Mouse (Mus musculus): Measurements from ENCODE around the gene Celf3. TPM values are rescaled to one million over a fixed set of nuclear protein-coding genes. Genes with fewer than 3 reads are reported as not detected.

The Celf3 gene
- not detected in 2 replicates for total RNA-seq (2014; fragmentation: Nextera tagmentation)
- total RNA-seq (2017): not detected in 2 replicates

DNA sequence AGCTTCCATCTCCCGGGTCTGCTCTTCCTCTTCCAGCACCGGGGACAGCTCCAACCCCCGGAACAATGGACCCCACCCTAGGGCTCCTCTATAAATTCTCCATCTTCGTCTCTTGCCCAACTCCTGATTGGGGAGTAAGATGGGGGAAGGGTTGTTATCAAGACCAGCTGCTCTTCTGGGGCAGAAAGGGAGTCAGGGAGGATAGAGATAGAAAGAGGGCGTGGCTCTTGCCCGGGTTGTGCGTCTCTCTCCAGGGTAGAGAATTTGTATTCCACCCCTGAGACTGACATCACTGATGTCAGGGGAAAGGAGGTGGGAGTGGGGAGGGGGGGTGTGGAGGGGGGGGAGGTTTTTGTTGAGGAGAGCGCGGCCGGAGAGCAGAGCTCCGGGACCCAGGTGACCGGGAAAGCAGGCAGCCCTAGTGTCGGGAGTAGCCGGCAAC, at the start of gene Celf3:
TSS of gene Celf3 (plus strand) at position 315 of the 442 bp plus-strand sequence.
- ATAC-seq (replicated peaks; ENCODE audit: low FRiP score, low TSS enrichment, poor library complexity, severe bottlenecking): peak; percentile 80

DNA sequence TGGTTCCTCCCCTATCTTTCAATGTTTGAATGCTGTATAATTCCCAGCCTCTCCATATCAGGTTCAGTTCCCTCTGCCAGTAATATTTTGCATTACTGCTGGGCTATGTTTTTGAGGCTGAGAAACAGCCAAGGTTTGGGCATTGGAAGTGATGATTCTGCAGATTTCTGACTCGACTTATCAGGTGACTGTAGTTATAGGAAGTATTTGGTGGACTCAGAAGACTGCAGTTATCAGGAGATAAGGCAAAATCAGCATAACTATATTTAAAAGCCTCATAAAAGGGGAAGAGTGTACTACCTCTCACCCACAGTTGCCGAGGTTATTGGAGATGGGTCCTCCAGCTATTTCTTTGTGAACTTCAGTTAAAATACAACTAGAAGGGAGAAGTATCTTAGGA, 47.1 kb upstream of the Celf3 start:
- ATAC-seq (replicated peaks; ENCODE audit: low FRiP score, low TSS enrichment, poor library complexity, severe bottlenecking): no peak

DNA sequence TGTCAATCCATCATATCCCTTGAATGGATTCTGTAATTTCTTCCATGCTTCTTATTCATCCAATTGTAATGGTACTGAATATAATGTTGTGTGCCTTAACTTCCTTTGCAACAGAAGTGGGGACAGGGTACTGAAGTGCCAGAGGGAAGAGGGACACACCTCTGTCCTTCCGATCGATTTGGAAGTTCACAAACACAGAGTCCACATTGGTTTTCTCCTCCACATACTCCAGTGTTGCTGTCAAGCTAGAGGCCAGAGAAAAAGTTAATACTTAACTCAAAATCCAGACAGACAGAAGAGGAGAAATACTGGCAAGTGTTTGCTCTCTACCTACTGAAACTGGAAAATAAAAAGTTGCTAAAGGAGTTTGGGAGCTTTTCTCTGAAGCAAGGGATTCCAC, 43.8 kb upstream of the Celf3 start:
- no peak for ATAC-seq (replicated peaks; ENCODE audit: low FRiP score, low TSS enrichment, poor library complexity, severe bottlenecking)

DNA sequence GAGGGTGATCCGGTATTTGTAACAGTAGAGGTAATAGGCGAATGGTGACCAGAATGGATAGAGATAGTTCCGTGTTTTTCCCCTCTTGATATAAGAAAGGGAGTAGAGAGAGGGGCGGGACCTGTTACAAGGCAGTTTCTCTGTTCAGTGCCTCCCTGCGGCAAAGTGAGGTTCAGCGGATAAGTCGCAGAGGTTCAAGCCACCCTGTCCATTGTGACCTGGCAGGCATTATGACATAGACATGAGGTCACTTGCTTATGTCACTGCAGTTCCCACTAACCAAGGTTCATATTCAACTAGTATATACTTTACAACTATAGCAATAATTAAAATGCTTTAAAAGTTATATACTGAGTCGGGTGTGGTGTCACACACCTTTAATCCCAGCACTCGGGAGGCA, 41.7 kb upstream of the Celf3 start:
- no peak for ATAC-seq (replicated peaks; ENCODE audit: low FRiP score, low TSS enrichment, poor library complexity, severe bottlenecking)

DNA sequence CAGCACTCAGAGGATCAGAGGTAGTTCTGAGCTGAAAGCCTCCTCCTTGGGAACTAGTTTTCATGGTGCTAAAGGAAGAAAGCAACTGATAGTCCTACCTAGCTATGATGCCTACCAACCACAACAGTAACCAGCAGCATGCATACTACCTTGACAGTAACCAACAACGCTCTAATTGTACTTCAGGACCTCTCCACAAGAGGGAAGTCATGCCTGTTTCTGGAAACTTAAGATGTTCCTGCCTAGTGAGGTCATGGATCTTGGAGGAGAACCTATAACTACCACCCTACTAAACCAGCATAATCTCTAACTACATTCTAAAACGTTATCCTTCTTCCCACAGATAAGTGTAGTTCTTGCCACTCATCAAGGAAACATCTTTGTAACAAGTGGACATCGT, 36.9 kb upstream of the Celf3 start:
- peak; percentile 56 for ATAC-seq (replicated peaks; ENCODE audit: low FRiP score, low TSS enrichment, poor library complexity, severe bottlenecking)

DNA sequence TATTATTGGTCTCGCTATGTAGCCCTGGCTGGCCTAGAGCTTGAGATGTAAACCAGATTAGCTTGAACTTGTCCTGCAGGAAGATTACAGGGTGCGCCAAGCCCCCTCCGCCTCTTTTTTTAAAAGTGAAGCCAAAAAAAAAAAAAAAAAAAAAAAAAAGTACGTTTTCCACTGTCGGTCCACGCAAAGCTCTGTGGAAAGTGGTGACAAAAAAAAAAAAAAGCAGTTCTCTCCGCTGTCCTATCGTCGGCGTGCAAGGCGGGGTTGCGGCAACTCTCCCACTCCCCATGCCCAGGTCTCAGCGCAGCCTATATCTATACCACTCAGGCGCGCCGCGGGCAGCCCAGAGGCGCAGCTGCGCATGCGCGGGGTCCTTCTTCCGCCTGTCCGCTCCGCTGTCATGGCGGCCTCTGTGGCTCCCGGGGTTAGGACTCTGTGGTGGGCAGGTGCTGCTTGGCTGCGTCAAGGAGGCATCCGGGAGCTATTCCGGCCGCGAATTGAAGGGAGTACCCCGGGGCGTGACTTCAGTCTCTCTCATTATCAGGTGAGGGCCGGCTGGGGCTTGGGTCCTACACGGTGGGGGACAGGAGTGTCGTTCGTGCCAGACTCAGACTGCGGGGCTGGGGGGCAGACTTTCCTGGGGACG, 35.0 kb upstream of the Celf3 start, which contains the start of gene Mrpl9:
TSS of gene Mrpl9 (plus strand) at position 368 of the 646 bp plus-strand sequence.
- peak; percentile 96 for ATAC-seq (replicated peaks; ENCODE audit: low FRiP score, low TSS enrichment, poor library complexity, severe bottlenecking)

DNA sequence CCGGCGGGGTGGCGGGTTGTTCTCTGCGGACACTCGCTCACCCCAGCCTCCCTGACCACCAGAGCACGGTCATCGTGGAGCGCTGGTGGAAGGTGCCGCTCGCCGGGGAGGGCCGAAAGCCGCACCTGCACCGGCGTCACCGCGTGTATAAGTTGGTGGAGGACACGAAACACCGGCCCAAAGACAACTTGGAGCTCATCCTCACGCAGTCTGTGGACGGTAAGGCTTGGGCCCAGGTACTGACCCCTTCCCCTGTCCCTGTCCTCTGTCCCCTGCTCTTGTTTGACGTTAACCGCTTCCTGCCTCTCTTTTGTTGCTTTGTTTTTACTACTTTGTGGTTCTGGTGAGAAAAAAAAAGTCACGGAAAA, 34.5 kb upstream of the Celf3 start, which contains the start of gene Oaz3:
TSS of gene Oaz3 (minus strand) at position 319 of the 368 bp plus-strand sequence.
- ATAC-seq (replicated peaks; ENCODE audit: low FRiP score, low TSS enrichment, poor library complexity, severe bottlenecking): peak; percentile 31

DNA sequence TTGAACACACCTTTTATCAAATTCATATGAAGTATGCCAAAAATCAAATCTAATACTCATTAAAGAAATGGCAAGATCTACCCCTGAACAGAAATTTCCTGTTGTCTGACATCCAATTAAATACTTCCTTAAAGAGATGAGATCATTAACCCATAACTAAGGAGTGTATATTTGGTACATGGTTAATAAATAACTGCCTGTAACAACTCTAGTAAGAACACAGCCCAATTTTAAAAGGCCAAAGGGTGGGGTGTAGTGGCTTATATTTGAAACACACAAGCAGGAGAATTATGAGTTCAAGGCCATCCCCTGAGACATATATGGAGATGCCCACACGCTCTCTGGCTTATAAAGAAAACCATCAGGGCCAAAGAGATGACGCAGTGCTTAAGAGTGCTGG, 28.7 kb upstream of the Celf3 start:
- ATAC-seq (replicated peaks; ENCODE audit: low FRiP score, low TSS enrichment, poor library complexity, severe bottlenecking): no peak

DNA sequence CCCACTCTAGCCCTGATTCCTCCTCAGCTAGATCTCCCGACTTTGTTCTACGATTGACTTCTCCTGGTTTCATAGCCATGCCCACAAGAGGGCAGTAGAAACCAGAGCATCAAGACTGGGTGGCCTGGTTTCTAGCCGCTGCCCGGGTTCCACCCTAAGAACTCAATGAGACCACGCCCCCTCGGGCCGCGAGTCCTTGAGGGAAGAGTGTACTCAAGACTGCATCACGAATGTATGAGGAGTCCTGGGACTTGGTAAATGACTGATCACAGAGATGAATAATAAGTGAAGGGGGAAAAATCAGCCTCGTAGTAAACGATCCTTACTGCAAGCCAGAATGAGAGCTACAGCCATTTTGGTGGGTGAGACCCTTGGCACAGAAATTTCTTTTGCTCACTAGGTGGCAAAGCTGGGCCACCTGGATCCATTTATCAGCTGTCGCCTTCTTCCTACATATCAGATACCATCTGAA, 21.5 kb upstream of the Celf3 start:
- ATAC-seq (replicated peaks; ENCODE audit: low FRiP score, low TSS enrichment, poor library complexity, severe bottlenecking): peak; percentile 95

DNA sequence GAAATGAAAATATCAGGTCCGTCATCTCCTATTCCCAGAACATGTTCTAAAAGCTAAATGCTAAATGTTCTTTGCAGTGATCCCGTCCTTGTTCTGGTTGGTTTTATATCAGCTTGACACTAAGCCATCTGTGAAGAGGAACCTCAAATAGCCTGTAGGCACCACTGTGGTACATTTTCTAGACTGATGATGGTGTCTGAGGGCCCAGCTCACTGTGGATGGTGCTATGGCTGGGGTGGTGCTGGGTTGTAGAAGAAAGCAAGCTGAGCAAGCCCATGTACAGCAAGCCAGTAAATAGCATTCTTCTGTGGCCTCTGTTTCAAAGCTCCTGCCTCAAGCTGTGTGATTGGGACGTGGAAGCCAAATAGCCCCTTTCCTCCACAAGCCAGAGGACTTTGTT, 21.0 kb upstream of the Celf3 start:
- 0 out of 2 replicates have a peak, but pooled peaks have one; percentile 26 for ATAC-seq (replicated peaks; ENCODE audit: low FRiP score, low TSS enrichment, poor library complexity, severe bottlenecking)

DNA sequence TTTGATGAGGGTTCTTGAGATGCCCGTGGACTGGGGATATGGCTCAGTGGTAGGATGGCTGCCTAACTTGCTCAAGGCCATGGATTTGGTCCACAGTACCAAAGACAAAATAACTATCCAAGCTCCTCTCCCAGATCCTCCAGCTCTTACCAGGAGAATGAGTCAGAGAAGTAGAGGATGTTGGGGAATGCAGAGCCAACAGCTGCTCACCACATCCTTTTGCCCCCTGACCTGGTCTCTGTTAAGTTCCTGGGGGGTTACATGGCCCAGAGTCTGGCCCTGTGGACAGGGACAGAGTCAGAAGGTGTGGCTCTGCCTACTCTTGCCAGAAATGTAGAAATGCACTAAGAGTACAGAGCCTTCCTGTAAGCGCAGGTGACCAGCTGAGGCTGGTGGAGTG, 18.3 kb upstream of the Celf3 start:
- no peak for ATAC-seq (replicated peaks; ENCODE audit: low FRiP score, low TSS enrichment, poor library complexity, severe bottlenecking)

DNA sequence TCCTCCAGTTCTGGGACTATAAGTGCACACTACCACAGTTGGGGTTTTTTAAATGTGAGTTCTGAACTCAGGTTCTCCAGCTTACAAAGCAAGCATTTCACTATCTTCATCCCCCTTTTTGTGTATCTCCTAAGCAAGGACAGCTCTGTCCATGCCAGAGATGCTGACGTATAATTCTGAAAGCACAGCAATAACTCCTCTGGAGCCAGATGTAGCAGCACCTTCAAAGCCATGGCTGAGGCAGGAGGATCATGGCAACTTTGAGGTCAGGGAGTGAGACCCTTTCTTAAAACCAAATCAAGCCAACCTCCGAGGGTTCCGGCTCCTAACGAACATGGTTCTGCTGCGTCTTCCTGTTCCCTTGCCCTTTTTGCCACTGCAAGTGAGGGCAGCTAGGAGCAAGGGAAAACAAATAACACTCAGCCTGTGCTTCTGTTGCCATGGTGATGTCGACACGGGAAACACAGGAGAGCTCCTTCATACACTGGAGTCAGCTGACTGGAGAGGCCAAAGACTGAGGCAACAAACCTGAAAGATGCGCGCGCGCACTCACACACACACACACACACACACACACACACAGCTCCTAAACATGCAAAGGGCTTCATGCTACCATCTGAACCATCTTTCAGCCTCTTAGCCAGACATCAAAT, 14.0 kb upstream of the Celf3 start:
- no peak for ATAC-seq (replicated peaks; ENCODE audit: low FRiP score, low TSS enrichment, poor library complexity, severe bottlenecking)

DNA sequence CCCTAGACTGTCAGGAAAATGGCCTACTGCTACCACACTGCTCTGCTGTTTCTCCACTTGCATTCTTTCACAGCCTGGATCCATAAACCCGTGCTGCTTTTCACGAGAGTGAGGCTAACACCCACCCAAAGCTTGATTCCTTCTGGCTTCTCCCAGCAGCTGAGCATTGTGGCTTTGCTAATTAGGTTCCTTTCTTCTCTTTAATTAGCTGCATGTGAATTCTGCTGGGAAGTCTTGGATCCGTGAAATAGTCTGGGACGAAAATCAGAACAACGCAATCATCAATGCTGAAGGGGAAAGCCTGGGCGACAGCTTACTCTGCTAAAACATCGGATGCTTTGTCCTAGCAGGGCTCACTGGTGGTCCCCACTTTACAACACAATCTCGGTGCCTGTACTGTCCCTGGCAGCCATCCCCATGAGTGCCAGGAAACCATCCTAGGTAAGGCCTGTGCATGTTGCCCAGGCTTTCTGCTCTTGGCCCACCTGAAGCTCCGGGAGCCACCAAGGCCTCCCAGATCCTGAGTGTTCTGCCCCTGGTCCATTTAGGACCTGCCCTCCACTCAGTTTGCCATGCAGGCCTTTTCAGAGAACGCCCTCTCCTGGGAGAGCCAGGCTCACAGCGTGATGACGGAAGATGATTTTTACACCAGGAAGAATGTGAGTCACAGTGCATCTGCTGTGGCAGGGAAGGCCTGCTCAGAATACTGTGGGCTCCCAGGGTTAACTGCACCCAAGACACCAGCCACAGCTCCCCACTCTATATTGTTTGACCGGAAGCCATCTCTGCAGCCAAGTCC, 12.3 kb upstream of the Celf3 start:
- ATAC-seq (replicated peaks; ENCODE audit: low FRiP score, low TSS enrichment, poor library complexity, severe bottlenecking): no peak

DNA sequence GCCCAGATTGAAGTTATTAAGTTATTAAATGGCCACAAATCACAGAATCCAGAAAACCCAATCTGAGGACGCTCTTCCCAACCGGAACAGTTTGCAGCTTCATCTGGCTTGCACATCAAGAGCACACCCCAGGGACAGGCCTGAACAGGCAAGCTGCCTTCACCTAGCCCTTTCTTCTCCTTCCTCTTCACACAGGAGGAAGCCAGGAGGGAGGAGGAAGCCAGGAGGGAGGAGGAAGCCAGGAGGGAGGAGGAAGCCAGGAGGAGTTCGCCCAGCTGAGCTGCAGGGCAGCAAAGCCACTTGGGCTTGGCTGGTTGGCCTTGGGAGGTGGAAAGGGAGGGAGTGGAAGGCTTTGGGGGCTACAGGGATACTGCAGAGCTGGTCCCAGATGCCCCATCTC, 9.2 kb upstream of the Celf3 start:
- ATAC-seq (replicated peaks; ENCODE audit: low FRiP score, low TSS enrichment, poor library complexity, severe bottlenecking): no peak

DNA sequence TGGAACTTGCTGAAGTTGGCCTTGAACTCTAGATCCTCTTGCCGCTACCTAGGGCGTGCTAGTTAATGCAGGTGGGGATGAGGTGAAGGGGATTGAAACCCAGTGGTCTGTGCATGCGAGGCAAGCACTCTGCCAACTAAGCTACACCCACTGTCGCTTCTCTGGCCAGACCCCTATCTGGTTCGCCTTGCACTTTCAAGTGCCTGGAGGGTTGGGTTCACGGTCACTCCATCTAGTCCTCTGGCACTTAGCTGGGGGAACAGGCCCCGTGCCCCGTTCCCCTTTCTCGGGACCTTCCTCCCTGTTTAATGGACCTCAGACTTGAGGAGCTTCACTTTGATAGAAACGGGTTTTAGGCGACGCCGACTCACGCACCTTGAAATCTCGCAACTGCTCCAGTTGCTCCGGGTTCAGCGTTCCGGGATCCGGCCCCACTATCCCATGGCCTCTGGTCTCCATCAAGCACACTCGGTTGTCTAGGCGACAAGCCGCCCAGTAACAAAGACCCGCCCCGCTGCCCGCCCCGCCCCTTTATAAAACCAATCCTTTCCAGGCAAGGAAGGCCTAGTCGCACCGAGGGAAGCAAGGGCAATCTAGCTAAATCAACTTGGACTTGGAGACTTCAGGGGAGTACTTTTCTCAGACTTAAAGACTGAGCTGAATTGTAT, 5.5 kb upstream of the Celf3 start:
- no peak for ATAC-seq (replicated peaks; ENCODE audit: low FRiP score, low TSS enrichment, poor library complexity, severe bottlenecking)

DNA sequence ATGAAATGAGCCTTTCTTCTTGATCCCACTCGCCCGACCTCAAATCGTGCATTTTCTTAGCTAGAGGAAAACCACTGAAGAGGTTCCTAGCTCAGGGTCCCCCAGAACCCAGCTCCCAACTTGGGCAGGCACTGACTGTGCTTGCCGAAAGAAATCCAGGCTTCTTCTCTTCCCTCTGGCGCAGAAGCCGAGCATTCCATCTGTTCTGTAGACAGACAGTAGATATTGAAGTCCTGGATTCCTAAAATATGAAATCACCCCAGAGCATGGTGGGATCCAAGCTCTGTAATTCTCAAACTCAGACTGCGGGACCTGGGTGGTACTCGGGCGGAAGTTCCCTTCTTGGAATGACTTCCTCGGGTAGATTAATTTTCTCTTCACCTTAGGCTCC, 5.0 kb upstream of the Celf3 start:
- ATAC-seq (replicated peaks; ENCODE audit: low FRiP score, low TSS enrichment, poor library complexity, severe bottlenecking): no peak

DNA sequence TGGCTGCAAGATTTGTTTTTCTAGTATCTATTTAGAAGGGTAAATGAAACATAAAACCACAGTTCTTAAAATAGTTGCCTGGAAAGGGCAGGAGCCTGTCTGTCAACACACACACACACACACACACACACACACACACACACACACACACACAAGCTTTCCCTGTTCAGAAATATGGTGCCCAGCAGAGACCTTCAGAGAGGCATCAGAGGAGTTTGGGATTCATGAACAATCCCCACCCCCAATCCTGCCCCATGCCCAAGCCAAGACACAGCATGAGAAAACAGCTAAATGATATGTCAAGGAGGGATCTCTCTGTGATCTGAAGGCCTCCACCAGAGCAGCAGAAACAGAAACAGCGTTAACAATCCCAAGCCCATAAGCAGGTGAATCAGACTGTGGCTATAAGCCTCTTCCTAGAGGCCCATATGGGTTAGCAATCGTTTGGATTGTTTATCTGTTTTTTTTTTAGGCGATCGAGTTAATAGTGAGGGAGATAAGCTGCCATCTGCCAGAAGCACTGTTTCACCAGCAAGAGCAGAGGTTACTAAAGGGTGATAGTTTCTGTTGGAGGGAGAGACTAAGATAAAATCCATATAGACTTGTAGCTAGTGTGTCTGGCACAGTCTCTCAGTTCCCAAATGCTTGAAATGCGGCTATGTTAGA, 4.4 kb upstream of the Celf3 start:
- ATAC-seq (replicated peaks; ENCODE audit: low FRiP score, low TSS enrichment, poor library complexity, severe bottlenecking): no peak

DNA sequence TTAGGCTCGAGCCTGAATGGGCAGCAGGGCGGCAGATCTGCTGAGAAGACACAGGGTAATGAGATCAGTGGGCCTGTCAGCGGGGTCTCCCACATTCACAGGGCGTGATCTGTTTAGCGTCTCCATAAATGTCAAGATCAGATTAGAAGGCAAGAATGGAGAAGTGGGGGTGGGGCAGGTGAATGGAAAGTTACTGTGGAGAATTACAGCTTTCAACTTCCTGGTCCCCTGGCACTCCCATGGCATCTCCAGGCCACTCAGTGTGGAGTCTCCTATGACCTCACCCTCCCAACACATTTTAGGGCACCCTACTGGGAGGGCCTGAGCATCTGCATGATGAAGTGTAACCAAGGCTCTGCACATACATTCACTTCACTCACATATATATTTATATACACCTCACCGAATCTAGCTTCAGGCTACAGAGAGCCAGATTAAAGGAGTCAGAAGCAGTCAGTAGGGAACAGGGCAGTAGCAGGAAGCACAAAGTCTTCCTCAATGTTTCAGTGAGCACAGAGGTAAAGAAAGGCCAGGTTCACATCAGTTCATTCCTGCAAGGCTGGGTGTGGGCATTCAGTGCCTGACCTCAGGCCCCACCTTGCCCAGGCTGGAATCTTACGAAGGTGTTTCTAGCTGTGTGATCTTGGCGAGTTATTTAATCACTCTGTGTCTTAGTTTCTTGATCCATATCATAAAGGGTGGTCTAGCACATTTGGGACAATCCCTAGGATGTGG, 1.6 kb upstream of the Celf3 start:
- ATAC-seq (replicated peaks; ENCODE audit: low FRiP score, low TSS enrichment, poor library complexity, severe bottlenecking): no peak

DNA sequence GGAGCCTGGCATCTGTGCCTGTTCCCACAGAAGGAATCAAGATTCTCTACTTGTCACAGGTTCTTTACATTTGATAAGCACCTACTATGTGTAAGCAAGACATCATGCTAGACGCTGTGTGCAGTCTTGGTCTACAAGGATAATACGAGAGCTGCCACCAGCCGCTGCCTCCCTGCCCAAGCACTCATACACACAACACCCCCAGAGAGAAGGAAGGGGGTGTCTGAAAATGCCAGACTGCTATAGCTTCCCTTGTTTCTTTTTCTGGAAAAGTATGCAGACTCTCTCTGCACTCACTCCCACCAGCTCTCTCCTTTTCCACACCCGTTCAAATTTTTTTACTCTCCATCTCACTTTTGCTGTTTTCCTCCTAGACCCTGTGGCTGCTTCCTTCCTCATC, 651 bp upstream of the Celf3 start:
- ATAC-seq (replicated peaks; ENCODE audit: low FRiP score, low TSS enrichment, poor library complexity, severe bottlenecking): no peak

All from megakaryocyte-erythroid progenitor cell, adult 5-6 weeks (primary cell).